In the genomic region with DNA sequence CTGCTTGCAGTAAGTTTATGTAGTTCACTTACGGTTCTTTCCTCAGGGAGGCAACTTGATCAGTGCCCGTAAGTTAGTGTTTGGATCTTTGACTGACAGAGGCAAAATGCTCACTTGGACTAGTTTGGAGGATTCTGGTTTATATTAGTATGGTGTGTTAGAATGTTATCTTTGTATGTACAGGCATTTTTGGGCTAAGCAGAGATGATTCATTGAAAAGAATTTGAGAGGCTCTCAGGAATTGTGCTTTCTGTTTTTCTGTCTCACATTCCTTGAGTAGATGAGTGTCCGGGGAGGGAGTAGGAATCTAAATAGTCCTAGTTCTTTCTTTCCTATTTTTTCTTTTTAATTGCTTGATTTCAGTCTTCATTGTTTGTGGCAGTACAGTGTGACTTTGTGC, we compare ENCODE assay signal across 23 mouse cellular contexts. TPM values are rescaled to one million over a fixed set of nuclear protein-coding genes. Genes with fewer than 3 reads are reported as not detected.
DNase-seq lines count a peak whose midpoint lies in the region; ATAC-seq and TF ChIP-seq lines count a peak whose summit lies in the region.
"Had no signal": no experiment of that assay in that cellular context is flagged by ENCODE, and none has a peak within 500 bp of the region (broad histone marks: within the 10 kb centered on the region; RNA-seq: fewer than 3 reads in every experiment).

No protein-coding gene starts in this region.

- no peak for DNase-seq in heart, adult 18-20 months
- DNase-seq in kidney, adult 2 months, result no peak
- DNase-seq in kidney, adult 9 months, result no peak
- DNase-seq in 3T3-L1 (ENCODE audit: low read depth, low spot score) (peak; percentile 76), NIH3T3 (ENCODE audit: low read depth) (peak; percentile 64)
- no peak for DNase-seq in thymus, postnatal 0 days (ENCODE audit: low spot score)
- no peak for DNase-seq in right cerebral cortex, postnatal 10 days (ENCODE audit: low spot score in 2 of 2)
- DNase-seq: adrenal gland, adult 2 months; adrenal gland, postnatal 10 days; adrenal gland, postnatal 25 days; cerebellum, adult 11 months; cerebellum, adult 18-20 months; cerebellum, adult 8-10 months; cerebellum, adult 9-11 months; cerebellum, postnatal 14 days; cerebellum, postnatal 36 days; embryo, embryonic 11 days; forebrain, postnatal 0 days had no signal

- no peak for TF ChIP-seq POLR2A in kidney, adult 2 months (IDR thresholded peaks at IDR 0.05; ENCODE audit: low read depth, low read length)

- no peak overlapping the region for H3K9ac ChIP-seq in heart, embryonic 12.5 days
- H3K9ac ChIP-seq: embryonic facial prominence, embryonic 13.5 days; embryonic facial prominence, embryonic 15.5 days; forebrain, embryonic 13.5 days; forebrain, embryonic 15.5 days; forebrain, postnatal 0 days had no signal

- no peaks in the 10 kb centered on the region for H3K27me3 ChIP-seq in heart, embryonic 12.5 days (replicated peaks)
- no peaks in the 10 kb centered on the region for H3K27me3 ChIP-seq in kidney, adult 2 months (replicated peaks; ENCODE audit: control insufficient read depth, insufficient read depth, low read length)
- H3K27me3 ChIP-seq: embryonic facial prominence, embryonic 13.5 days; embryonic facial prominence, embryonic 15.5 days; forebrain, embryonic 13.5 days; forebrain, embryonic 15.5 days had no signal

- H3K4me1 ChIP-seq in heart, embryonic 12.5 days (replicated peaks), result peaks cover 16% of the 10 kb centered on the region
- no peaks in the 10 kb centered on the region; the same call in 1 of the 2 replicates for H3K4me1 ChIP-seq in kidney, adult 2 months (ENCODE audit: control insufficient read depth, insufficient read depth, low read length)
- H3K4me1 ChIP-seq: embryonic facial prominence, embryonic 13.5 days; embryonic facial prominence, embryonic 15.5 days; forebrain, embryonic 13.5 days; forebrain, embryonic 15.5 days had no signal

- WGBS in heart, embryonic 12.5 days, result 60% methylated on average over 3 of the region's 3 CpGs
- 52% methylated on average over 3 of the region's 3 CpGs for WGBS in kidney, adult 2 months

- no peaks in the 10 kb centered on the region for H3K9me3 ChIP-seq in heart, embryonic 12.5 days (replicated peaks)
- H3K9me3 ChIP-seq: embryonic facial prominence, embryonic 13.5 days; embryonic facial prominence, embryonic 15.5 days; forebrain, embryonic 13.5 days; forebrain, embryonic 15.5 days had no signal

- no peak for TF ChIP-seq CTCF in kidney, adult 2 months (conservative IDR thresholded peaks at IDR 0.05; ENCODE audit: insufficient read depth, insufficient read length, low read depth, low read length)

- no peak overlapping the region for H3K4me2 ChIP-seq in heart, embryonic 12.5 days
- H3K4me2 ChIP-seq: embryonic facial prominence, embryonic 13.5 days; embryonic facial prominence, embryonic 15.5 days; forebrain, embryonic 13.5 days; forebrain, embryonic 15.5 days had no signal

- ATAC-seq in heart, embryonic 12.5 days (ENCODE audit: insufficient number of reproducible peaks, low FRiP score), result no peak
- ATAC-seq: forebrain, embryonic 13.5 days; forebrain, embryonic 15.5 days; forebrain, postnatal 0 days had no signal

- no peak overlapping the region for H3K4me3 ChIP-seq in heart, embryonic 12.5 days
- H3K4me3 ChIP-seq in kidney, adult 2 months (ENCODE audit: insufficient read depth, low read depth, low read length), result no peak overlapping the region
- H3K4me3 ChIP-seq: embryonic facial prominence, embryonic 13.5 days; embryonic facial prominence, embryonic 15.5 days; forebrain, embryonic 13.5 days; forebrain, embryonic 15.5 days had no signal

- H3K36me3 ChIP-seq in heart, embryonic 12.5 days, result peaks cover 46% of the 10 kb centered on the region
- H3K36me3 ChIP-seq in kidney, adult 2 months (ENCODE audit: control insufficient read depth, insufficient read depth, low read length), result peaks cover 5% of the 10 kb centered on the region; the same call in 1 of the 2 replicates

- H3K27ac ChIP-seq in heart, embryonic 12.5 days (ENCODE audit: poor library complexity, severe bottlenecking), result peak overlapping the region; percentile 12; the same call in 1 of the 2 replicates
- peak overlapping the region; percentile 31; the same call in 1 of the 2 replicates for H3K27ac ChIP-seq in kidney, adult 2 months (ENCODE audit: insufficient read depth, low read depth, low read length)
- H3K27ac ChIP-seq: embryonic facial prominence, embryonic 13.5 days; embryonic facial prominence, embryonic 15.5 days; forebrain, embryonic 13.5 days; forebrain, embryonic 15.5 days had no signal

RNA-seq across cellular contexts. Expression of a gene that starts 22.4 kb away (rescaled TPM):
- 112 and 115 TPM in 2 replicates for polyA plus RNA-seq in heart, embryonic 12.5 days (2016; fragmentation: Nextera tagmentation; extraction: Ambion mirVana)
- 10 to 100 TPM; 41.9 to 46.0 TPM for total RNA-seq in heart, adult 18-20 months (2021)
- polyA plus RNA-seq in kidney, adult 2 months (2012; rRNA removed), result 9.9 and 14.0 TPM in 2 replicates
- 113 and 119 TPM in 2 replicates for polyA plus RNA-seq in thymus, postnatal 0 days (2015; fragmentation: Nextera tagmentation; extraction: Ambion mirVana)

RNA-seq across cellular contexts. Expression of a gene that starts 48.7 kb away (rescaled TPM):
- 24.7 and 24.9 TPM in 2 replicates for polyA plus RNA-seq in heart, embryonic 12.5 days (2016; fragmentation: Nextera tagmentation; extraction: Ambion mirVana)
- 10 to 100 TPM; 32.3 to 34.8 TPM for total RNA-seq in heart, adult 18-20 months (2021)
- 10.7 and 10.9 TPM in 2 replicates for polyA plus RNA-seq in kidney, adult 2 months (2012; rRNA removed)
- polyA plus RNA-seq in thymus, postnatal 0 days (2015; fragmentation: Nextera tagmentation; extraction: Ambion mirVana), result 7.5 and 8.2 TPM in 2 replicates

Comparison
In these comparisons a context has a peak if more than half of its experiments do, and no peak if none do; other contexts are left out.
1. DNase-seq: peak in 3T3-L1 (single experiment) and NIH3T3 (single experiment); none in heart, adult 18-20 months (0 of 2), kidney, adult 2 months (single experiment), kidney, adult 9 months (single experiment), thymus, postnatal 0 days (single experiment) and right cerebral cortex, postnatal 10 days (0 of 2).